Mouse (Mus musculus) R1 (cell line): ENCODE measurements around the gene Clip4.

Experiments
- DNase-seq: peaks from one replicate; pipeline ENCODE4 v3.0.0-alpha.2; 2018; ENCODE audit warnings: low read depth, low spot score

The Clip4 gene

GRCm38 (mm10) chr17:71791622-71792021 is 23.3 kb downstream of the Clip4 start:
- DNase-seq: no peak

DNA sequence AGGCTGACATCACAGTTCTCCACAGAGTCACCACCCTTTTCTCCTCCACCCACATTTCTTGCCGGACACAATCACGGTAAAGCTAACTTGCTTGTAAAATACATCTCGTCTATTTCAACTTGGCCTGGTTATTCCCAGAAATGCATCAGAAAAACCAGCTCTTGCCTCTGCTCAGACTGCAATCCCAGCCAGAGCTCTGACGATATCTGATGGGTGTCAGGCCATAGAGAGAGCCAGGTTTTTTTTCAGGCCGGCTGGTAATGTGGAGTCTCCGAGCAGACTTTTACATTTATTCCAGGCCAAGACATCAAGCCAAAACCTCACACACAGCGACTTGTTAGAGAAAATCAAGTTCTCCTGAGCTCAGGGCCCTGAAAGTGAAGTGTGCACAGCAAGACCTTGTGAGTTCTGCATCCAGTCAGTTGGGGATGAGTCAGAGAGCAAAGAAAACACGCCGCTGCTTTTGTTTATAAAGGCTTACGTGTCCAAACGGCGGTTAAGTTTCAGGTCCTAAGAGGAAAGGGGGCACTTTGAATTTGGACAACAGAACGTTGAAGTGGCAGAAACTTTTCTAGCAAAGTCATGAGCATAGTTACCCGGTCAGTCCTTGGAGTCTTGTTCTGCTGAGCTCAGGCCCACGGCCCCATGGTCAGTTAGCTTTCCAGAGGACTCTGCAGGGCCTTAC is 27.4 kb downstream of the Clip4 start:
- DNase-seq: no peak

DNA sequence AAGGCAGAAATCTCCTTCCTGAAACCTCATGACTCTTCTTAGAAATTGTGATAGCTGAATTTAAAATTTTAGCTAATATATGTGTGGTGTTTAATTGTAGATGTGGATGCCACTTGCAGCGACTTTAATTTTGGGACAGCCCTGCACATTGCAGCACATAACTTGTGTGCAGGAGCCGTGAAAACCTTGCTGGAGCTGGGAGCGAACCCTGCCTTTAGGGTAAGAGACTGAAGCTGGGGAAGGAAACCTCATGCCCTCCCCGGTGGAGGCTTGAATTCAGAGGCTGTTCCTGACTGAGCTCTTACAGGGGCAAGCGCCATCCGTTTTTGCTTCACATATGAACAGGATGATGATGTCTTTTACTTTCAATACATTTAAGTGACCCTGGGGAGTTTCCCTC is 35.2 kb downstream of the Clip4 start:
- no peak for DNase-seq

- DNase-seq: no peak
Observed at GRCm38 (mm10) chr17:71803876-71804275, 35.6 kb downstream of the Clip4 start.

DNA sequence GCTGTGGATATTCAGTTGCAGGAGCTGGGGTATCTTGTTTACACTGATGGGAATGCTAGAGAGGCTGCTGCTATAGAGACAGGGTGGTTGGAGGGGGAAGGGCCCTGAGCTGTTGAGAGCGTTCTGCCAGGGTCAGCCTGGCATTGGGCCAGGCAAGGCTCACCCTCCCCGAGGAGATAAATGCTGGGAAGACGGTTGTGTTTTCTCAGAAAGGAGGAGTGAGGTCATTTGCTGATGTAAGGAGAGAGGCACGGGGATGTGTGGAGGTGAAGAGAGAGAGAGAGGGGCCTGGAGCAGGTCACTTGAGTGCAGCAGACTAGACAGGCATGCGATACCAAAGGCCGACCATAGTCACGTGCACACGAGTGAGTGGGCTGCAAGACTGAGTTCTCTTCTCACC is 42.8 kb downstream of the Clip4 start:
- no peak for DNase-seq

DNA sequence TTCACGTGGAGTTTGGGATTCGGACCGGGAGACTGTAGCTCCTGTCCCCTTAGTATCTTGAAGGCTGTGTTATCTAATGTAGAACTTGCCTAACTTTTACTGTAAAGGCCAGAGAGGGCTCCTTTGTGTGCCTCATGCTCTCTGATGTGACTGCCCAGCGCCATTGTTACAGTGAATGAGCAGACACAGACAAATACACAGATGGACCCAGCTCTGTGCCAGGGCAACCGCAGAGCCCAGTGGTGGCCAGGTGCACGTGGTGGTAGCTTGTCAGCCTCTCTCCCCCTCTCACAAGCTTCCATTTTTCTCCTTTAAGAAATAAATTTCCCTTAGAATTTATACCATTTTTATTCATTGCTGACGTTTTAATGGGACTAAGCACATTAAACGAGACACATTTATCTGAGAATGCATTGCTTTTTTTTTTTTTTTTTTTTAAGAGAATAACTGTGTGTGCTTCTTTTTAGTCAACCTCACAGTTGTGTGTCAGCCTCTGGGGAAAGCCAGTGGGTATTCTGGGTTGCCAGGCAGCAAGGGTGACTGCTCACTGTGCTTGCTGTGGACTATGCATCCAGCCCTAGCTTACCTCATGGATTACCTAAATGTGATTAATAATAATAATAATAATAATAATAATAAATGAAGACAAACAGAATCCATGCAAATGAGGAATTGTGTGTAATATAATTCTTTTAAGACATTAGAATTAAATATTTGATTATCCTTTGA is 48.0 kb downstream of the Clip4 start:
- DNase-seq: no peak

GRCm38 (mm10) chr17:71823622-71824306 is 55.5 kb downstream of the Clip4 start:
- no peak for DNase-seq

DNA sequence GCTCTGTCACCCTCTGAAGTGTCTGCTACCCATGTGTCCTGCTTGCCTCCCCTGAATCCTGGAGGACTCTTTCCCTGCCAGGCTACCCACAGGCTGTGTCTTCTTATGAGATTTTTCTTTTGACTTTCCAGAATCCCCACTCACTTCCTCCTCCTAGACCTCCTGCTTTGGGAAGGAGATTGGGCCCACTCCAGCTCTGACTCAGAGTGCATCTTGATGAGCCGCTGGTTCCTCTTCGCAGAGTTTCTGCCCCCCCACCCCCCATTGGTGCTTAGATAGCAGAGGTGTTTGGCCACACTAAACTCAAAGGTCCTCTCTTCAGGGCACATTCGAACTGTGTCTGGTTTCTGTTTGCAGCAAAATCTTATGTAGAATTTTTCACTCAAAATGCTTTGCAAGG is 58.3 kb downstream of the Clip4 start:
- DNase-seq: no peak

DNA sequence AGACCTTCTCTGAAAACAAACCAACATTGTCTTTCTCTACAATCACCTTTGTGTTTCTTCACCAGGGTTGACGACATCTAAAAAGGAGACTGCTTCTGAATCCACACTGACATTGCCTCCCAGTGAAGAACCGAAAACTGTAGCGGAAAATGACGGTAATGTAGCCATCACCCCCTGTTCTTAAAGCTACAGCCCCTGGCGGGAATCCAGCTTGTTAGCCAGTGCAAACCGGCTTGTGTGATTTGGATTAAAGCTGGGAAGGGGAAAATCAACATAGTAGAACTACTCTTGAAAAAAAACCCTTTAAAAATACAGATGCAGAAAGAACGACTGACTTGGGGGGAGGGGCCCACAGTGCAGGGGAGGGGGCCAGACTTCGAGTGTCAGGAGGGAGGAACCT is 59.4 kb downstream of the Clip4 start:
- no peak for DNase-seq

- no peak for DNase-seq
Observed at GRCm38 (mm10) chr17:71828647-71829414, 60.6 kb downstream of the Clip4 start.

DNA sequence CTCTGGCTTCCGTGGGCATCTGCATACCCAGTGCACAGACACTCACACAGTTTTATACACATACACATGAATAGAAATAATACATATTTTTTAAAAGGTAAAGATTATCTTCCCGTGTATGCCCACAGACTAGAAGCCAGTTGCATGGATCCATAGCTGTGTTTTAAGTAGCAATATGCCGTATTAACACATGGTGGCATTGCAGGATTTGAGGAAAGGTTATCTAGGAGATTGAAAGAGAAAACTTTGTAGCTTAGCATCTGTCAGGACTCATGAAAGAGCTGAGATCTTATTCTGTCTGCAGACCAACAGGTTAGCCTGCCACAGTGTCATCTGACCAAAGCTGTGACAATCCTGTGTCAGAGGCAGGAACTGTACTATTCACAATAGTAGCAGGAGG is 63.7 kb downstream of the Clip4 start:
- no peak for DNase-seq

DNA sequence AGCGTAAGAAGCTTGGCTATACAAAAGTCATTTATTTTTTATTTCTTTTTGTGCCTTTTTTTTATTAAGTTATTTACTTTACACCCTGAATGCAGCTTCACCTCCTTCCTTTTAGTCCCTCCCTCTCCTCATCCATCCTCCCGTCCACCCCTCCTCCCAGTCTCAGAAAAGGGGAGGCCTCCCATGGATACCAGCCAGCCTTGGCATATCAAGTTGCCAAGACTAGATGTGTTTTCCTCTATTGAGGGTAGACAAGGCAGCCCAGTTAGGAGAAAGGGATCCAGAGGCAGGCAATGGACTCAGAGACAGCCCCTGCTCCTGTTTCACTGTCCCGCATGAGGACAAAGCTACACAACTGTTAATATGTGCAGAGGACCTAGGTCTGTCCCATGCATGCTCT is 93.9 kb downstream of the Clip4 start:
- no peak for DNase-seq

- no peak for DNase-seq
Observed at GRCm38 (mm10) chr17:71862895-71863294, 94.6 kb downstream of the Clip4 start.

- DNase-seq: no peak
Observed at GRCm38 (mm10) chr17:71864039-71864438, 95.8 kb downstream of the Clip4 start.

GRCm38 (mm10) chr17:71865437-71865836 is 97.2 kb downstream of the Clip4 start:
- no peak for DNase-seq

GRCm38 (mm10) chr17:71867892-71868291 is 99.6 kb downstream of the Clip4 start:
- DNase-seq: no peak

- DNase-seq: no peak
Observed at GRCm38 (mm10) chr17:71868828-71869227, 100.6 kb downstream of the Clip4 start.

GRCm38 (mm10) chr17:71869372-71870231 is 101.3 kb downstream of the Clip4 start:
- DNase-seq: peak; percentile 51

DNA sequence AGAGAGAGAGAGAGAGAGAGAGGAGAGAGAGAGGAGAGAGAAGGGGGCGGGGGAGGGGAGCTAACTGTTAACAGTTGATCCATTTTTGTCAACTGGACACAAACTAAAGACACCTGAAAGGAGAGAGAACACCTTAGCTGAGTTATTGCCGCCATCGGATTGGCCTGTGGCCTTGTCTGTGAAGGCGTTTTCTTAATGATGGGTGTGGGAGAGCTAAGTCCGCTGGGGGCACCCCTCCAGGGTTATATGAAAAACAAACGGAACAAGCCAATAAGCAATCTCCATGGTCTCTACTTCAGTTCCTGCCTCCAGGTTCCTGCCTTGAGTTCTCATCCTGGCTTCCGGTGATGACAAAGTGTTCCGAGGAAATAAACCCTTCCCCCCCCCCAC is 102.0 kb downstream of the Clip4 start:
- no peak for DNase-seq

GRCm38 (mm10) chr17:71870641-71871040 is 102.4 kb downstream of the Clip4 start:
- no peak for DNase-seq

GRCm38 (mm10) chr17:71871981-71872380 is 103.7 kb downstream of the Clip4 start:
- no peak for DNase-seq
